Mouse (Mus musculus) stomach, embryonic 16.5 days (tissue): ENCODE measurements at regions not wholly inside any gene's neighbourhood (a gene's known extent, or its start where the extent isn't known, plus 50 kb on each side); places are given as distances from the start of the nearest gene placed in this dataset.

Experiments used
- ATAC-seq: fragments of 200-750 bp; cut with Nextera tagmentation; 2 replicates; pipeline ENCODE4 v1.8.0; 2017; ENCODE audit warnings: moderate number of reproducible peaks, moderate TSS enrichment; ENCODE audit not compliant: insufficient read depth, low FRiP score
- H3K27ac ChIP-seq: fragments of 300-500 bp; sonication (generic); 2 replicates; pipeline ENCODE4 v1.5.1; 2014; ENCODE audit warnings: low read length
- H3K27me3 ChIP-seq: fragments of 300-500 bp; sonication (generic); 2 replicates; pipeline ENCODE4 v1.6.1; 2014; ENCODE audit warnings: low read length, control low read depth, mixed read lengths; ENCODE audit not compliant: control insufficient read depth, insufficient read depth
- H3K36me3 ChIP-seq: fragments of 300-500 bp; sonication (generic); 2 replicates; pipeline ENCODE4 v1.6.1; 2014; ENCODE audit warnings: low read length; ENCODE audit not compliant: control insufficient read depth, insufficient read depth
- H3K4me1 ChIP-seq: fragments of 300-500 bp; sonication (generic); 2 replicates; pipeline ENCODE4 v1.6.1; 2014; ENCODE audit warnings: low read length, control low read depth, mixed read lengths; ENCODE audit not compliant: control insufficient read depth, insufficient read depth
- H3K4me2 ChIP-seq: fragments of 300-500 bp; sonication (generic); 2 replicates; pipeline ENCODE4 v1.6.1; 2014; ENCODE audit warnings: low read depth, low read length, mixed read lengths
- H3K4me3 ChIP-seq: fragments of 300-500 bp; sonication (generic); replicated peaks from 2 replicates; pipeline ENCODE4 v1.5.1; 2014; ENCODE audit warnings: mild to moderate bottlenecking, low read length
- H3K9ac ChIP-seq: fragments of 300-500 bp; sonication (generic); 2 replicates; pipeline ENCODE4 v1.6.1; 2014; ENCODE audit warnings: low read length
- H3K9me3 ChIP-seq: fragments of 300-500 bp; sonication (generic); replicated peaks from 2 replicates; pipeline ENCODE4 v1.6.1; 2016; ENCODE audit warnings: low read length, control low read depth; ENCODE audit not compliant: control insufficient read depth
- WGBS: fragments of 180-500 bp; shearing (Covaris S2); extraction: QIAGEN DNeasy Blood & Tissue Kit; methylation state at CpG from one replicate; pipeline ENCODE4 v1.1.7; 2014; 5-methylcytosine and 5-hydroxymethylcytosine counted together

GRCm38 (mm10) chr11:51911481-51911880, 54.0 kb upstream of the Jade2 start:
- Histone ChIP-seq H3K4me2 (no peak overlapping the region), H3K27ac (no peak overlapping the region), H3K36me3 (no peaks in the 10 kb centered on the region), H3K4me1 (peaks cover 11% of the 10 kb centered on the region), H3K9ac (no peak overlapping the region), H3K4me3 (no peak overlapping the region), H3K9me3 (no peaks in the 10 kb centered on the region), H3K27me3 (no peaks in the 10 kb centered on the region)
- no peak for ATAC-seq
- 63% methylated on average over 3 of the region's 3 CpGs for WGBS

GRCm38 (mm10) chr11:51915656-51916032, 51.8 kb upstream of the Cdkn2aipnl start:
- peaks cover 16% of the 10 kb centered on the region for H3K4me1 ChIP-seq
- peak; percentile 22; the same call in 1 of the 2 replicates for ATAC-seq
- 6% methylated on average over 8 of the region's 8 CpGs for whole genome bisulfite sequencing
- no peaks in the 10 kb centered on the region for H3K9me3 ChIP-seq
- peak overlapping the region; percentile 65 for H3K9ac ChIP-seq
- no peaks in the 10 kb centered on the region for H3K36me3 ChIP-seq
- H3K4me2 ChIP-seq, result peak overlapping the region; percentile 83
- H3K27me3 ChIP-seq, result no peaks in the 10 kb centered on the region
- H3K27ac ChIP-seq, result peak overlapping the region; percentile 96
- H3K4me3 ChIP-seq, result peak overlapping the region; percentile 44

- peak overlapping the region; percentile 44 for H3K4me3 ChIP-seq
- peak overlapping the region; percentile 83 for H3K4me2 ChIP-seq
- peak overlapping the region; percentile 96 for H3K27ac ChIP-seq
- no peaks in the 10 kb centered on the region for H3K9me3 ChIP-seq
- H3K9ac ChIP-seq, result peak overlapping the region; percentile 65
- peak; percentile 89 for ATAC-seq
- peaks cover 16% of the 10 kb centered on the region for H3K4me1 ChIP-seq
- no peaks in the 10 kb centered on the region for H3K36me3 ChIP-seq
- under 1% methylated on average over 29 of the region's 29 CpGs for WGBS
- H3K27me3 ChIP-seq, result no peaks in the 10 kb centered on the region
Measured at GRCm38 (mm10) chr11:51916033-51916929, 51.2 kb upstream of the Cdkn2aipnl start.
